Mouse (Mus musculus): ENCODE measurements around the gene Got2.

- TF ChIP-seq POLR2A (IDR thresholded peaks at IDR 0.05; ENCODE audit: low read depth, low read length) = no peak
- TF ChIP-seq CTCF (IDR thresholded peaks at IDR 0.05; ENCODE audit: extremely low read depth, insufficient read depth, insufficient read length, insufficient replicate concordance) = no peak
These were observed 1.4 kb downstream of the Got2 start for GRCm38 (mm10) chr8:95886647-95887577.
